Mouse (Mus musculus) frontal cortex, adult 2 months (tissue): Measurements from ENCODE around the gene Jam3. TPM values are rescaled to one million over a fixed set of nuclear protein-coding genes. Genes with fewer than 3 reads are reported as not detected.
"Not testable (repeated sequence)": the region's sequence is repeated elsewhere in the genome, so short reads cannot be mapped to it uniquely, and the experiment has no call there.

Experiments used
- DNase-seq, 2 experiments: peaks; one replicate each; pipeline ENCODE4 v3.0.0; 2022; ENCODE audit warnings: low spot score in 1 of 2; ENCODE audit errors: extremely low spot score in 1 of 2
- polyA plus RNA-seq: library from polyadenylated mRNA; depleted of rRNA; stranded (reverse); fragments of >200 nt; gene quantifications from 2 replicates; pipeline ENCODE4 v1.2.3, GENCODE M21; 2012

The Jam3 gene
- polyA plus RNA-seq, 1 experiment = 49.8 TPM

- no peak for DNase-seq
These were observed 18.4 kb upstream of the Jam3 start for GRCm38 (mm10) chr9:27173646-27174045.

DNA sequence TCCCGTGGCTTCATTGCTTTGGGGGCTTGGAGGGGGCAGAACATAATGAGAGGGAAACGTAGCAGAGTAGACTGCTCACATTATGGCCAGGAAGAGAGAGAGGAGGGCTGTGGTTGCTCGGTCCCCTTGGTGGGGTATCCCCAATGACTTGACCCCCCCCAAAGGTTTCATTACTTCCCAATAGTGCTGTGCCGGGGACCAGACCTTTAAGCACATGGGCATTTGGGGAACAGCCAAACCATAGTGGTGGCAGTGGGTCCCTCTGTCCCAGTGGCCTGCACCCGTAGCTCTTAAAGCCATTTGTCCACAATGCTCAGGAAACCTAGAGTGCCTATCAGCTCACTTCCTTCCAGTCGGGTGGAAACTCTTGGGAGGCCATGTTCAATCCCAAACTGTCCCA lies 17.6 kb upstream of the Jam3 start:
- no peak for DNase-seq

DNA sequence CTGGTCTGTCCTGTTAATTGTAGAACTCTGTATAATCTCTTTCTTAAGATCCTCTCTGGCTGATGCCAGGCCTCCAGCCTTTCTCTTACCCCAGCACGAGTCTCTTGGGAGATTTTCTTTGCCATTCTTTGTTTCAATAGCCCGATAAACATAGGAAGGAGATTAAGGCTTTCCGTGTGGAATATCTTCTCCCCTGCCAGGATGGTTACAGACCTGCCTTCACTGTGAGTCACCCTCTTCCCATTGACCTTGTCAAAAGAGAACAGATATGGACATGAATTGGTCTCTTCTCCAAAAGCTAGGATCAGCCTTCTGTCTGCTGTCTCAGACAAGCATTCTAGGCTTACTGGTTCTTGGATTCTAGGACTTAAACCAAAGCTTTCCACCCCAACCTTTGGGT lies 15.5 kb upstream of the Jam3 start:
- no peak for DNase-seq

- no peak for DNase-seq
These were observed 11.8 kb upstream of the Jam3 start for GRCm38 (mm10) chr9:27166981-27167380.

GRCm38 (mm10) chr9:27165596-27165995 lies 10.4 kb upstream of the Jam3 start:
- no peak for DNase-seq

GRCm38 (mm10) chr9:27164957-27165356 lies 9.7 kb upstream of the Jam3 start:
- no peak for DNase-seq

- not testable (repeated sequence) for DNase-seq
These were observed 8.4 kb upstream of the Jam3 start for GRCm38 (mm10) chr9:27163661-27164060.

DNA sequence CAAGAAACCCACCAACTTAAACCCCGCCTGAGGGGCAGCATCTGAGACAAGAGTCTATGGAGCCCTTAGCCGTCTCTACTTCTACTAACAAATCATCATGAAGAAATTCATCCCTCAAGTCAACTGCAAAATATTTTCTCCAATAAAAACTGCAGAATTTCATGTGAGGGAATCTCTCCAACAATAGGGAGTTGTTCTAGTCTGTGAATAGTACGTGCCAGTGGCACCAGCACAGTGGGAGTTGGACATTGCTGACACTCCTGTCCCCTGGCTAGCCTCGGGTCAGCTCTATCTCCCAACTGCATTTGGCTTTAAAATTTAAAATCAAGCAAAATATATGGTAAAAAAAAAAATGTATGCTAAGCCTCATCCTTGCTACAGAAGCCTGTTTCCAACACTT lies 1.4 kb downstream of the Jam3 start:
- no peak for DNase-seq

- no peak for DNase-seq
These were observed 5.4 kb downstream of the Jam3 start for GRCm38 (mm10) chr9:27149836-27150235.

- no peak for DNase-seq
These were observed 6.4 kb downstream of the Jam3 start for GRCm38 (mm10) chr9:27148631-27149471.

DNA sequence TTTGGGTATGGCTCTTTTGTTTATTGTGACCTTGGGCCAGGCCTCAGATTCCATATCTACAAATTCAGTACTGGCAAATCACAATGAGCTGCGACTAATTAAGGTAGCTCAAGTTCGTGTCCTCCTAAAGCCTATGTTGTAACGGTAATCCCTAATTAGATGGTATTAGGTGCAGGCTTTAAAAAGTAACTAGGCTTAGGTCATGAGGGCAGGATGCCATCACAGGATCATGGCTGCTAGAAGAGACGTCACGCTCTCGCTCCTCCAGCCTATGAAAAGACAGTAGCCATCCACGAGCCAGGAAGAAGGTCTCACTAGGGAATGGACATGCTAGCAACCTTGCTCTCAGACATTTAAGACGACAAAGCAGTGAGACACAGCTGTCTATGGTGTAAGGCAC lies 7.3 kb downstream of the Jam3 start:
- DNase-seq = no peak

GRCm38 (mm10) chr9:27146826-27147225 lies 8.4 kb downstream of the Jam3 start:
- no peak for DNase-seq

DNA sequence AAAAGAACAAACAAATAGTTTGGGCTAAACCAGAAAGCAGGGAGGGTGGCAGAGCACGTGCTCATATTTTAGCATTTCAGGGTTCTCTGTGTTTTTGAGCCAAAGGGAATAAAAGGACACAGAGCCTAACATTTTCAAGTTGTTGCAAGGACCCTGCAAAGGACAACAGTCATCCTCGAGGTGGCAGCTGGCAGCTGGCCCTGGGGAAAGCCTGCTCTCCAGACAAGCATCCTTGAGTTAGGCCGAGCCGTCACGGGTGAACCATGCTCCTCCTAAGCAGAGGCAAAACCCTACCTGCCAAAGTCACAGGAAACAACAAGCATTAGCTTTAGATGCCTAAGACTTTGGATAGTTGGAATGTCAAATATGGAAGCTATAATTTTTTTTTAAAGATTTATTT lies 10.2 kb downstream of the Jam3 start:
- no peak for DNase-seq

DNA sequence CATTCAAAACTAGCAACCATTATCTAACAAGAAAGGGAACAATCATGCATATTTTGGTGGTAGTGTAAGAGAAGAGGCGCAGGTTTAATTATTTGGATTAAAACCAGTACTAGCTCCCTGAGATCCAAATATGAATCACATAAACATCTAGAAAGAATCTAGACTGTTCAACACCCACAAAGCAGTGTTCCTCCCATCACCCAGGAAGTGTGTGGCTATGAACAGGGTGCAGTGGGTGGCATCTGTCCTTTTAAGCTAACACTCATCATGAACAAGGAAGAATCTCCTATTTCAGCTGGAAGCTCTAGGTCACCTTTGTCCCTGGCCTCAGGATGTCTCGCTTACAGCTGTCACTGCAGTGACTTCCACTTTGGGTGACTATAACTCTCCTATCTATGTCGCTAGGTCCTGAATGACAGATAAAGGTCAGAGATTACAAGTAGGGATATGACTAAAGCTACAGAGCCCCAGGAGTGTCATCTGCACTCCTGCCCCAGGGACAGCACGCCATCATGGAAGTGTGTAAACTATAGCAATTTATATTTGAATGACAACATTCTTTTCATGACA lies 10.9 kb downstream of the Jam3 start:
- DNase-seq = no peak

GRCm38 (mm10) chr9:27140432-27141065 lies 14.7 kb downstream of the Jam3 start:
- DNase-seq = no peak

DNA sequence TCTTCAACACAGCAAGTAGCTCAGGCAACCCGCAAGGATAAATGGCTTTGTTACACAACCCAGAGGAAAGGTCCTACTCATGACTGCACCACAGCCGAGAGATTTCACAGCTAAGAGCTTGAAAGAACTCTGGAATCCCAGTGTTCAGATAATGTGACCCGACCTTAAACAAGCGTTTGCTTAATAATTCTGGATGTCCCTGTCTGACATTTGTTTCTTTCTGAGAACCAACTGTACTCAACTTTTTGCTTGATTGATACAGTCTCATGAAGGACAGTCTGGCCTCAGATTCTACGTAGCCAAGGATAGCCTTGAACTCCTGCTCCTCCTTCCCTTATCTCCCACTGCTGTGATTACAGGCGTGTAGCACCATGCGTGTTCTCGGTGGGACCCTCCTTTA lies 18.6 kb downstream of the Jam3 start:
- DNase-seq = no peak

- no peak for DNase-seq
These were observed 19.8 kb downstream of the Jam3 start for GRCm38 (mm10) chr9:27135372-27135771.

- peak in 1 of 2 experiments; percentile 77 for DNase-seq
These were observed 20.8 kb downstream of the Jam3 start for GRCm38 (mm10) chr9:27134410-27134809.

DNA sequence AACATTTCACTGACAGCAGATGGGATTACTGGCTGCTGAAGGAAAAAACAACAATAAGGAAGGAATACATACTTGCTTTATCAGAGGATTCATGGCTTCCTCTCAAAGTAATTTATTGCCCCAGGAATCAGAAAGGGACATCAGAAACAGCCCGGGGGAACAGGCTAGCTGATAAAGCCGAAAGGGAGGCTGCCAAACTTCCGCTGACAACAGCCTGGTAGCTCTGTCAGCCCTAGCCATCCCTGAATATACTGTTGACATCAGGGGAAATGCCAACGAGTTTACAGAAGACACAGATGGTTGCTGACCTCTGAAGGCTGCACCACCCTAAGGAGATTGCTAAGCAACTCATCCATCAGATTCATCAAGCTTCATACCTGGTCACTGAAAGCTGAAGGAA lies 26.6 kb downstream of the Jam3 start:
- DNase-seq = no peak

GRCm38 (mm10) chr9:27126543-27126942 lies 28.7 kb downstream of the Jam3 start:
- DNase-seq = no peak

DNA sequence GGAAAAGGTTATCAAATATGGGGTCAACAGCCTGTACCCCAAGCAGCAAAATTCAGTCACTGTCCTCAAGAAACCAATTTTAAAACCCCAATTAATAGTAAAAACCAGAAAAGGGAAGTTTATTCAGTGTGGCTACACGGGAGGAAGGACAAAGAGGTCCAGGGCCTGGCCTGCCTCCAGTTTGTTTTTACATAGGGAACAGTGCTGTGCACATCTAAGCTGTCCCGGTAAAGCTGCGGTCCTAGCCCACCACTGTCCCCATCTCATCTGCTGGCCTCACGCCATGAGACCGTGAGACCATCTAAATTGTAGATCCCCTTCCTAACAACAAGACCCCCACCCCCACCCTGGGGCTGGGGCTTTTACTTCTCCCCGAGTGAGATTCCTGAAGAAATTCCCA lies 29.8 kb downstream of the Jam3 start:
- no peak for DNase-seq

- DNase-seq = peak; percentile 70 to 75
These were observed 31.3 kb downstream of the Jam3 start for GRCm38 (mm10) chr9:27123947-27124346.
